20 mouse cellular contexts compared by ENCODE assay signal in genomic region chr16:31495356-31495755, GRCm38 (mm10).
DNase-seq lines count a peak whose midpoint lies in the region; ATAC-seq lines count a peak whose summit lies in the region.
"Had no signal": no experiment of that assay in that cellular context is flagged by ENCODE, and none has a peak within 500 bp of the region (broad histone marks: within the 10 kb centered on the region; RNA-seq: fewer than 3 reads in every experiment).

No protein-coding gene starts in this region.

- H3K9me3 ChIP-seq in forebrain, embryonic 12.5 days: no peaks in the 10 kb centered on the region
- no peaks in the 10 kb centered on the region for H3K9me3 ChIP-seq in forebrain, embryonic 10.5 days
- H3K9me3 ChIP-seq: embryonic facial prominence, embryonic 15.5 days; forebrain, embryonic 13.5 days; liver, embryonic 13.5 days; lung, embryonic 15.5 days had no signal

- WGBS in forebrain, embryonic 12.5 days: 72% methylated on average over 7 of the region's 7 CpGs
- 77% methylated on average over 7 of the region's 7 CpGs for WGBS in forebrain, embryonic 10.5 days

- no peak for ATAC-seq in forebrain, embryonic 12.5 days (ENCODE audit: low FRiP score)
- ATAC-seq: forebrain, embryonic 13.5 days; intestine, embryonic 16.5 days had no signal

- H3K36me3 ChIP-seq in forebrain, embryonic 12.5 days (replicated peaks): no peaks in the 10 kb centered on the region
- no peaks in the 10 kb centered on the region for H3K36me3 ChIP-seq in forebrain, embryonic 10.5 days (replicated peaks)
- H3K36me3 ChIP-seq: embryonic facial prominence, embryonic 15.5 days; liver, embryonic 13.5 days; lung, embryonic 15.5 days had no signal

- H3K4me2 ChIP-seq in forebrain, embryonic 12.5 days: no peak overlapping the region
- H3K4me2 ChIP-seq: embryonic facial prominence, embryonic 15.5 days; forebrain, embryonic 13.5 days; heart, embryonic 11.5 days; liver, embryonic 13.5 days; lung, embryonic 15.5 days; midbrain, embryonic 11.5 days had no signal

- H3K4me1 ChIP-seq in forebrain, embryonic 12.5 days: peaks cover 45% of the 10 kb centered on the region
- H3K4me1 ChIP-seq in forebrain, embryonic 10.5 days: peaks cover 62% of the 10 kb centered on the region

- no peak overlapping the region for H3K9ac ChIP-seq in forebrain, embryonic 12.5 days
- H3K9ac ChIP-seq: embryonic facial prominence, embryonic 15.5 days; forebrain, embryonic 13.5 days; liver, embryonic 13.5 days; lung, embryonic 15.5 days had no signal

- no peak overlapping the region for H3K4me3 ChIP-seq in forebrain, embryonic 12.5 days (replicated peaks)
- no peak overlapping the region for H3K4me3 ChIP-seq in forebrain, embryonic 10.5 days
- H3K4me3 ChIP-seq: embryonic facial prominence, embryonic 15.5 days; forebrain, embryonic 13.5 days; liver, embryonic 13.5 days; lung, embryonic 15.5 days; myocyte had no signal

- H3K27me3 ChIP-seq in forebrain, embryonic 12.5 days: peaks cover 10% of the 10 kb centered on the region; the same call in 1 of the 2 replicates
- peaks cover 58% of the 10 kb centered on the region for H3K27me3 ChIP-seq in forebrain, embryonic 10.5 days (ENCODE audit: poor library complexity, severe bottlenecking)
- H3K27me3 ChIP-seq: embryonic facial prominence, embryonic 15.5 days; lung, embryonic 15.5 days had no signal

- no peak for DNase-seq in forebrain, embryonic 10.5 days (ENCODE audit: extremely low spot score, low spot score)
- DNase-seq in retina, postnatal 1 day: peak; percentile 63
- no peak for DNase-seq in retina, embryonic 14.5 days (ENCODE audit: low spot score)
- DNase-seq in cerebellum, postnatal 14 days: peak; percentile 61 to 71
- DNase-seq in neural tube, embryonic 10.5 days (ENCODE audit: extremely low spot score, low spot score): no peak
- DNase-seq in spleen, postnatal 10 days (ENCODE audit: low spot score in 2 of 2): no peak
- DNase-seq: gastrocnemius, postnatal 25 days; heart, postnatal 36 days; layer of hippocampus, postnatal 36 days; liver, embryonic 13.5 days; right cerebral cortex, adult 18-20 months had no signal

- H3K27ac ChIP-seq in forebrain, embryonic 12.5 days: 0 out of 2 replicates have a peak overlapping the region, but pooled peaks have one; percentile 31
- no peak overlapping the region; the same call in 1 of the 2 replicates for H3K27ac ChIP-seq in forebrain, embryonic 10.5 days
- H3K27ac ChIP-seq: embryonic facial prominence, embryonic 15.5 days; forebrain, embryonic 13.5 days; liver, embryonic 13.5 days; lung, embryonic 15.5 days; macrophage had no signal

Comparison
In these comparisons a context has a peak if more than half of its experiments do, and no peak if none do; other contexts are left out.
1. DNase-seq: peak in retina, postnatal 1 day (single experiment) and cerebellum, postnatal 14 days (2 of 2); none in forebrain, embryonic 10.5 days (single experiment), retina, embryonic 14.5 days (single experiment), neural tube, embryonic 10.5 days (single experiment) and spleen, postnatal 10 days (0 of 2).